Mouse (Mus musculus) stomach, postnatal 0 days (tissue): ENCODE data around the gene Babam2.

ENCODE experiments used
- CTCF ChIP-seq: IDR thresholded peaks from 2 replicates; pipeline ENCODE4 v1.5.1; 2016; ENCODE audit warnings: antibody characterized with exemption, low read depth, mild to moderate bottlenecking, moderate library complexity
- EP300 ChIP-seq: optimal IDR thresholded peaks from 2 replicates; pipeline ENCODE3; 2016; ENCODE audit warnings: antibody characterized with exemption

DNA sequence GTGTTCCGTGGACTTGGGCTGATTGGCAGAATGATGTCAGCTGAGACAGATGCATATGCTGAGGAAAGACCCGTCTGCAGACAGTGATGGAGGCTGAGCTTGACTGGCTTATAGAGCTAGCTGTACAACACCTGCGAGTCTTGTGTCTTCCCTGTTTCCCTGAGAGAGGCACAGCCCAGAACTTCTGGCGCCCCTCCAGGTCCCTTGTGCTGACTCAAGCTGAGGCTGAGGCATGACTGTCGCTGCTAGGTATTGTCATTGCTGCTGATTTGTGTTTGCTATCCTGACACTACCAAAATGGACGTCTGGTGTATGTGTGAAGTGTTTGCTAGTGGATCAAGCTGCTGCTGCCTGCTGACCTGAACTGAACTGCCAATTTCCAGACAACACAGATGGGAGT, 27.0 kb downstream of the Babam2 start:
- TF ChIP-seq CTCF (no peak), EP300 (no peak)
